Mouse (Mus musculus) MEL (cell line): ENCODE results near the gene Nek10. TPM values are rescaled to one million over a fixed set of nuclear protein-coding genes. Genes with fewer than 3 reads are reported as not detected.

Source experiments
- DNase-seq: peaks from one replicate; pipeline ENCODE4 v3.0.0; 2011; ENCODE audit warnings: low read depth, low spot score
- H3K27ac ChIP-seq: 2 replicates; pipeline ENCODE4 v1.5.1; 2012; ENCODE audit warnings: low read depth, mild to moderate bottlenecking, control low read depth, low read length, moderate library complexity; ENCODE audit not compliant: control insufficient read depth
- H3K27me3 ChIP-seq, 2 experiments: fragments of 150-350 bp in 1 of 2; sonication (generic) in 1 of 2; 2 replicates each; pipeline ENCODE4 v1.6.1; 2012; ENCODE audit warnings: low read length in 2 of 2, mild to moderate bottlenecking in 2 of 2, improper control_type of control experiment in 1 of 2, moderate library complexity in 1 of 2; ENCODE audit not compliant: insufficient read depth in 2 of 2, control insufficient read depth in 1 of 2
- H3K36me3 ChIP-seq, 2 experiments: 2 replicates each; pipeline ENCODE4 v1.6.1; 2012 to 2014; ENCODE audit warnings: low read length in 2 of 2, improper control_type of control experiment in 1 of 2, inconsistent platforms in 1 of 2, mild to moderate bottlenecking in 1 of 2; ENCODE audit not compliant: insufficient read depth in 2 of 2, control insufficient read depth in 1 of 2
- H3K4me1 ChIP-seq, 2 experiments: fragments of 150-350 bp in 1 of 2; sonication (generic) in 1 of 2; 2 replicates each; pipeline ENCODE4 v1.6.1; 2012; ENCODE audit warnings: low read length in 2 of 2, improper control_type of control experiment in 1 of 2, mild to moderate bottlenecking in 1 of 2; ENCODE audit not compliant: insufficient read depth in 2 of 2, control insufficient read depth in 1 of 2
- H3K4me3 ChIP-seq, 2 experiments: fragments of 150-350 bp in 1 of 2; sonication (generic) in 1 of 2; 2 replicates each; pipeline ENCODE4 v1.5.1; 2012; ENCODE audit warnings: low read depth in 2 of 2, low read length in 2 of 2, mild to moderate bottlenecking in 2 of 2, moderate library complexity in 2 of 2, control low read depth in 1 of 2, improper control_type of control experiment in 1 of 2; ENCODE audit not compliant: control insufficient read depth in 1 of 2, insufficient read depth in 1 of 2
- H3K79me2 ChIP-seq: 2 replicates; pipeline ENCODE4 v1.6.1; 2012; ENCODE audit warnings: mild to moderate bottlenecking, low read length, moderate library complexity; ENCODE audit not compliant: control insufficient read depth, poor library complexity, insufficient read depth
- H3K9ac ChIP-seq: 2 replicates; pipeline ENCODE4 v1.6.1; 2012; ENCODE audit warnings: low read depth, mild to moderate bottlenecking, control low read depth, low read length, moderate library complexity; ENCODE audit not compliant: control insufficient read depth, poor library complexity, severe bottlenecking
- H3K9me3 ChIP-seq: fragments of 150-350 bp; sonication (generic); replicated peaks from 2 replicates; pipeline ENCODE4 v1.6.1; 2012; ENCODE audit warnings: mild to moderate bottlenecking, low read length, improper control_type of control experiment, moderate library complexity; ENCODE audit not compliant: insufficient read depth
- CTCF ChIP-seq, 3 experiments: IDR thresholded peaks in 2 of 3; conservative IDR thresholded peaks in 1 of 3; 2 replicates each; pipeline ENCODE4 v1.5.1; 2011 to 2012; ENCODE audit warnings: low read length in 3 of 3, low read depth in 2 of 3, mild to moderate bottlenecking in 2 of 3, improper control_type of control experiment in 1 of 3, inconsistent platforms in 1 of 3, mixed read lengths in 1 of 3, moderate library complexity in 1 of 3; ENCODE audit not compliant: control insufficient read depth in 1 of 3, insufficient read depth in 1 of 3, poor library complexity in 1 of 3, severe bottlenecking in 1 of 3
- ELF1 ChIP-seq: IDR thresholded peaks from 2 replicates; pipeline ENCODE4 v1.6.1; 2014; ENCODE audit warnings: low read depth, mild to moderate bottlenecking, inconsistent platforms, low read length, improper control_type of control experiment, moderate library complexity
- ETS1 ChIP-seq: IDR thresholded peaks from 2 replicates; pipeline ENCODE4 v1.6.1; 2012; ENCODE audit warnings: low read depth, mild to moderate bottlenecking, inconsistent platforms, low read length, improper control_type of control experiment, moderate library complexity
- JUND ChIP-seq: IDR thresholded peaks from 2 replicates; pipeline ENCODE4 v1.6.1; 2011; ENCODE audit warnings: low read depth, mild to moderate bottlenecking, improper control_type of control experiment, low read length
- MAZ ChIP-seq: IDR thresholded peaks from 2 replicates; pipeline ENCODE4 v1.6.1; 2012; ENCODE audit warnings: low read depth, mild to moderate bottlenecking, inconsistent platforms, low read length, improper control_type of control experiment
- MXI1 ChIP-seq: IDR thresholded peaks from 2 replicates; pipeline ENCODE4 v1.6.1; 2011; ENCODE audit warnings: mild to moderate bottlenecking, low read depth, low read length, improper control_type of control experiment
- MYB ChIP-seq: IDR thresholded peaks from 2 replicates; pipeline ENCODE4 v1.6.1; 2011; ENCODE audit warnings: mild to moderate bottlenecking, low read depth, low read length, improper control_type of control experiment
- MYC ChIP-seq: IDR thresholded peaks from 2 replicates; pipeline ENCODE4 v1.6.1; 2011; ENCODE audit warnings: low read depth, mild to moderate bottlenecking, low read length, improper control_type of control experiment, moderate library complexity
- RCOR1 ChIP-seq: IDR thresholded peaks from 2 replicates; pipeline ENCODE4 v1.6.1; 2012; ENCODE audit warnings: low read depth, mild to moderate bottlenecking, inconsistent platforms, low read length, improper control_type of control experiment
- TAL1 ChIP-seq: IDR thresholded peaks from 2 replicates; pipeline ENCODE4 v1.6.1; 2012; ENCODE audit warnings: mild to moderate bottlenecking, inconsistent platforms, low read length, moderate library complexity, mixed read lengths
- TCF12 ChIP-seq: IDR thresholded peaks from 2 replicates; pipeline ENCODE4 v1.6.1; 2014; ENCODE audit warnings: low read depth, mild to moderate bottlenecking, inconsistent platforms, low read length, improper control_type of control experiment, moderate library complexity
- UBTF ChIP-seq: IDR thresholded peaks from 2 replicates; pipeline ENCODE4 v1.6.1; 2012; ENCODE audit warnings: low read depth, mild to moderate bottlenecking, inconsistent platforms, low read length, improper control_type of control experiment, moderate library complexity, borderline replicate concordance; ENCODE audit not compliant: insufficient read depth
- USF1 ChIP-seq: IDR thresholded peaks from 2 replicates; pipeline ENCODE4 v1.6.1; 2014; ENCODE audit warnings: low read depth, mild to moderate bottlenecking, inconsistent platforms, low read length, improper control_type of control experiment, moderate library complexity
- ZKSCAN1 ChIP-seq: IDR thresholded peaks from 2 replicates; pipeline ENCODE4 v1.6.1; 2012; ENCODE audit warnings: low read depth, mild to moderate bottlenecking, inconsistent platforms, low read length, improper control_type of control experiment, moderate library complexity
- ZMIZ1 ChIP-seq: IDR thresholded peaks from 2 replicates; pipeline ENCODE4 v1.6.1; 2012; ENCODE audit warnings: low read depth, mild to moderate bottlenecking, inconsistent platforms, low read length, improper control_type of control experiment, moderate library complexity
- polyA plus RNA-seq, 2 experiments: library from polyadenylated mRNA; stranded (reverse) in 1 of 2; unstranded in 1 of 2; fragments of >175 nt in 1 of 2; fragments of >200 nt in 1 of 2; gene quantifications; 2 replicates each; pipeline versions ENCODE4 v1.2.1 to v1.2.4; 2012; ENCODE audit warnings: low replicate concordance in 2 of 2, low read depth in 1 of 2; ENCODE audit not compliant: insufficient read length in 2 of 2, insufficient read depth in 1 of 2, missing spikeins in 1 of 2
- total RNA-seq: library from RNA; depleted of rRNA; stranded (reverse); fragments of 300-350 nt; gene quantifications from 2 replicates; pipeline ENCODE4 v1.2.3, GENCODE M21; 2012

The Nek10 gene
- total and polyA plus RNA-seq, 3 experiments: not detected

DNA sequence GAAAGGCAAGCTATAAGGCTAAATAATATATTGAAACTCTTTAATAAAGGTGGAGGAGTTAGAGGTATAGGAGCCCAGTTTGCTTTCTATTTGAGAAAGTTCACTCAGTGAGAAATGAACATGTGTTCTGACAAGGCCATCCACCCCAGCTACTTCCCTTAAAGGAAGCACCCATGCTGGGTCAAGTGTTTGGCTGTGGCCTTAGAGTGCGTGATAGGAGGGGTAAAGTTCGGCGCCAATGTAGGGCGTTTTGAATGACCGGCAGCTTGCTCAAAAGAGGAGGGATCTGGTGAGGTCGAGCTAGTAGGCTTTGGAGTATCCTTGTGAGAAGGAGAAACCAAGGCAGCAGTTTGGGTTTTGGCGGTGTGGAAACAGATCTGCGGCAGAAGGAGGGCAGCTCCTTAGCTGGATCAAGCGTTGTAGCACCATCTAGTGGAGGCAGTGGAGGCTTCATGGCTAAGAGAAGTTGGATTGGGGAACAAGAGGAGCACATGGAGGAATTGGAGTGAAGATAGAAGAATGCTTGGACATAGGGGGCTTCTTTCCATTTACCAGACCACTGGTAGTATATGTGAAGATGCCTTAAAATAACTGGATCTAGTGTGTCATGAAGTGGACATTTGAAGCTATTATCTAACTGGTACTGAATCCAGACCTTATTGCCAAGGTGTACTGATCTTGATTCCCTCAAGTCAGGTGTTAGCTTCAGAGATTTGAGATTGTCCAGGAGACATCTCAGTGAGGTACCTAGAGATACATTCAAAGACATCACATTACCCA, 101.7 kb downstream of the Nek10 start:
- no peaks in the 10 kb centered on the region for H3K36me3 ChIP-seq
- H3K79me2 ChIP-seq: no peaks in the 10 kb centered on the region
- peak; percentile 12 for DNase-seq
- TF ChIP-seq RCOR1 (no peak), CTCF (IDR thresholded peaks at IDR 0.05 in 2 of 3, conservative IDR thresholded peaks at IDR 0.05 in 1 of 3; ENCODE audit: control insufficient read depth in 1 of 3, insufficient read depth in 1 of 3, low read depth in 2 of 3, low read length in 3 of 3, poor library complexity in 1 of 3, severe bottlenecking in 1 of 3) (peak in 2 of 3 experiments; percentile 17 to 18; a peak in 2 of 6 replicates)
- no peaks in the 10 kb centered on the region for H3K27me3 ChIP-seq
- no peak overlapping the region for H3K9ac ChIP-seq
- no peaks in the 10 kb centered on the region for H3K9me3 ChIP-seq
- no peak overlapping the region for H3K27ac ChIP-seq
- H3K4me1 ChIP-seq: no peaks in the 10 kb centered on the region
- H3K4me3 ChIP-seq: no peak overlapping the region

DNA sequence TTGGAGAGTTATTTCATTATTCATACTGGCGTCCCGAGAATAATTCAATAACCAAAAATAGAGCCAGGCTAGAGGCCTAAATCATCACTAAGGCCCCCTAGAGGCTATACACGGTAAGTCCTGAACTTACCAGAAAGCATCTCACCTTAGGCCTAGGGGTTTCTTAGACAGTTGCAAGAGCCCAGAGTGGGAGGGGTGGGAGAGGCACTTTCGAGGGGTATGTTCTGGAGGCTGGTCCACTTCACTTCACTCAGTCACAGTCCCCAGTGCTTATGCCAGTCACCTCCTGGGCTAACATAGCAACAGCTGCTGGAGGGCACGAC, 102.3 kb downstream of the Nek10 start:
- H3K4me3 ChIP-seq: no peak overlapping the region
- no peaks in the 10 kb centered on the region for H3K79me2 ChIP-seq

DNA sequence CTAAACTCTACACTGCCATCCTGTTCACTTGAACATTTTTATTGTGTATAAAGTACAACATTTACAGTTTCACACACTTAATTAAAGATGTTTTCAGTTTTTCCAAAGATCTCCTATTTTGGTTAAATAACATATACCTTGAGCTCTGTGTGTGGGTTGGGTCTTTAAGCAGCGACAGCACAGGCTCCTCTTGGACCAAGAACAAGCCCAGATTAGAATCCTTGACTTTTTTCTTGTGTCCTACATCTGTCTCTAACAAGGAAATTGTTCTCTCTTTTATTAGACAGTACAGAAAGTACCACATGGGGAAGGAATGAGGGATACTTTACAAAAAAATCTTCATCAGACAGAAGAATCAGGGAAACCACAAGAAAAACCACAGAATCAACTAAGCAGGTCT, 122.4 kb downstream of the Nek10 start:
- Histone ChIP-seq H3K4me3 (no peak overlapping the region), H3K9me3 (no peaks in the 10 kb centered on the region)
- no peak for TF ChIP-seq ELF1
- TF ChIP-seq MYB: no peak
- no peak for TF ChIP-seq CTCF (IDR thresholded peaks at IDR 0.05 in 2 of 3, conservative IDR thresholded peaks at IDR 0.05 in 1 of 3; ENCODE audit: control insufficient read depth in 1 of 3, insufficient read depth in 1 of 3, low read depth in 2 of 3, low read length in 3 of 3, poor library complexity in 1 of 3, severe bottlenecking in 1 of 3)
- no peak for TF ChIP-seq ZKSCAN1

More for the DNA sequence above, 102.3 kb downstream of the Nek10 start:
- H3K9ac ChIP-seq: no peak overlapping the region
- TF ChIP-seq ETS1: no peak
- no peak for TF ChIP-seq ZKSCAN1
- no peak for TF ChIP-seq MAZ
- no peak for TF ChIP-seq JUND
- TF ChIP-seq USF1: no peak
- no peak for TF ChIP-seq ZMIZ1
- TF ChIP-seq TCF12: no peak
- TF ChIP-seq MXI1: no peak
- no peak for TF ChIP-seq TAL1
- TF ChIP-seq UBTF: no peak
- no peak for TF ChIP-seq MYC
- no peak for TF ChIP-seq CTCF (IDR thresholded peaks at IDR 0.05 in 2 of 3, conservative IDR thresholded peaks at IDR 0.05 in 1 of 3; ENCODE audit: control insufficient read depth in 1 of 3, insufficient read depth in 1 of 3, low read depth in 2 of 3, low read length in 3 of 3, poor library complexity in 1 of 3, severe bottlenecking in 1 of 3)
- TF ChIP-seq, all 39 proteins: peak for 0
- Histone ChIP-seq H3K27ac (no peak overlapping the region), H3K9me3 (no peaks in the 10 kb centered on the region), H3K4me1 (no peaks in the 10 kb centered on the region), H3K36me3 (no peaks in the 10 kb centered on the region), H3K27me3 (no peaks in the 10 kb centered on the region)
- no peak for DNase-seq

More for the DNA sequence above, 122.4 kb downstream of the Nek10 start:
- no peaks in the 10 kb centered on the region for H3K27me3 ChIP-seq
- no peaks in the 10 kb centered on the region for H3K4me1 ChIP-seq
- no peak overlapping the region for H3K9ac ChIP-seq
- no peaks in the 10 kb centered on the region for H3K36me3 ChIP-seq
- no peaks in the 10 kb centered on the region for H3K79me2 ChIP-seq
- no peak for DNase-seq
- H3K27ac ChIP-seq: no peak overlapping the region
